Mouse (Mus musculus) E14TG2a.4 (cell line): ENCODE measurements around the gene Ech1.

Source experiments
- CTCF ChIP-seq: conservative IDR thresholded peaks from 2 replicates; pipeline ENCODE4 v1.5.1; 2014; ENCODE audit warnings: low read length
- NANOG ChIP-seq: IDR thresholded peaks from 2 replicates; pipeline ENCODE4 v1.6.1; 2014; ENCODE audit warnings: borderline replicate concordance, low read length, mixed read lengths

DNA sequence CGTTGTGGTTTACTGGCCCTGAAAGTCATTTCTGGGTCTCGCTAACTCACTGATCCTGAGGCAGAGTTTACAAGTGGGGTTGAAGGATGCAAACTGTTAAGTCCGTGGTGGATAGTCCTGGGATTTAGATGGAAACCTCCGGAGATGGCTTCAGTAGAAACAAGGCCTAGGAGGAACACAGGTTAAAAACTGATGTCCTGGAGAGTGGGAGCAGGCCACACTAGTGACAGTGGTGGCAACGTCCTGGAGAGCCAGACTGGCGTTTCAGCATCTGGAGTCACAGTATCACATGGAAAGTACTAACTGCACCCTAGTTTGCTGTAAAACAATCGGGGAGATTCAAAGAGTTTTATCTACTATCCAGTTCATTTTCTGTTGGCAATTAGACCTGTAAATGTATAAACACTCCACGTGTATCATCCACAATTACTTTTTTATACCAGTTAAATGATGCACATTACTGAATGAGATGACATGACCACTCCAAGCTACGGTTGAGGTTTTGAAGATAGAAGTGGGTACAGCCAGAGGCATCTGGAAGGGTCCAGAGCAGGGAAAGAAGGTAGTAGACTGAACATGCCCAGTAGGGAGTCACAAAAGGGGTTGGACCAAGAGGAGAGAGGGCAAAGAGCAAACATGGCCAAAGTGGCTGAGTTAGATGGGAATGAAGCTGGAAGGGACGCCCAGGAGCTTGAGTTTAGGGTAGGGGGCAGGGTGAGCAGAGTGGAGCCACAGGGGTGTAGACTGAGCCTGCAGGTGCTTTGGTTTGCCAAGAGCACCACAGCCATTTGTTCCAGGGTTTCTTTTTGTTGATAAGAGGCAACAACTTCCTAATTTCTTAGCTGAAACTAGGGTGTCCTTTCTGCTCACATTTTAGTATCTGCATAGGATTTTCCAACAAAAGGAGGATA lies 1.8 kb upstream of the Ech1 start:
- TF ChIP-seq CTCF (no peak), NANOG (no peak)
